Mouse (Mus musculus) liver, embryonic 11.5 days (tissue): ENCODE measurements around the gene Rnf216. TPM values are rescaled to one million over a fixed set of nuclear protein-coding genes. Genes with fewer than 3 reads are reported as not detected.
A peak's percentile ranks its signal among the peaks of the same experiment; 100 is the strongest.

Experiments used
- ATAC-seq: fragments of 200-750 bp; cut with Nextera tagmentation; replicated peaks from 2 replicates; pipeline ENCODE4 v1.8.0; 2017; ENCODE audit warnings: moderate number of reproducible peaks, mild to moderate bottlenecking, moderate TSS enrichment, moderate library complexity; ENCODE audit not compliant: low FRiP score
- DNase-seq: peaks from one replicate; pipeline ENCODE4 v3.0.0-alpha.2; 2017; ENCODE audit warnings: low spot score
- H3K27ac ChIP-seq: fragments of 300-500 bp; sonication (generic); 2 replicates; pipeline ENCODE4 v1.5.1; 2014; ENCODE audit warnings: mild to moderate bottlenecking, low read depth, low read length, control low read depth
- H3K27me3 ChIP-seq: fragments of 300-500 bp; sonication (generic); replicated peaks from 2 replicates; pipeline ENCODE4 v1.6.1; 2014; ENCODE audit warnings: low read length, mixed read lengths; ENCODE audit not compliant: control insufficient read depth, insufficient read depth
- H3K36me3 ChIP-seq: fragments of 300-500 bp; sonication (generic); 2 replicates; pipeline ENCODE4 v1.6.1; 2014; ENCODE audit warnings: mild to moderate bottlenecking, low read length, moderate library complexity, mixed read lengths; ENCODE audit not compliant: control insufficient read depth, insufficient read depth
- H3K4me1 ChIP-seq: fragments of 300-500 bp; sonication (generic); replicated peaks from 2 replicates; pipeline ENCODE4 v1.6.1; 2014; ENCODE audit warnings: low read length, mixed read lengths; ENCODE audit not compliant: control insufficient read depth, insufficient read depth
- H3K4me2 ChIP-seq: fragments of 300-500 bp; sonication (generic); 2 replicates; pipeline ENCODE4 v1.6.1; 2014; ENCODE audit warnings: mild to moderate bottlenecking, control low read depth, moderate library complexity
- H3K4me3 ChIP-seq: fragments of 300-500 bp; sonication (generic); 2 replicates; pipeline ENCODE4 v1.5.1; 2014; ENCODE audit warnings: low read depth, low read length, control low read depth
- H3K9ac ChIP-seq: fragments of 300-500 bp; sonication (generic); 2 replicates; pipeline ENCODE4 v1.6.1; 2014; ENCODE audit warnings: low read depth, low read length, control low read depth
- H3K9me3 ChIP-seq: fragments of 300-500 bp; sonication (generic); 2 replicates; pipeline ENCODE4 v1.6.1; 2016; ENCODE audit warnings: low read length, inconsistent platforms, mixed read lengths; ENCODE audit not compliant: control insufficient read depth
- WGBS: fragments of 180-500 bp; shearing (Covaris S2); extraction: QIAGEN DNeasy Blood & Tissue Kit; methylation state at CpG from one replicate; pipeline ENCODE4 v1.1.7; 2014; 5-methylcytosine and 5-hydroxymethylcytosine counted together
- polyA plus RNA-seq: library from polyadenylated mRNA; unstranded; fragments of >200 nt; fragmentation: Nextera tagmentation; extraction: Ambion mirVana; gene quantifications from 2 replicates; pipeline ENCODE4 v1.2.1, GENCODE M21; 2014

The Rnf216 gene
- polyA plus RNA-seq, 1 experiment from 2014 or later = 34.7 TPM

DNA sequence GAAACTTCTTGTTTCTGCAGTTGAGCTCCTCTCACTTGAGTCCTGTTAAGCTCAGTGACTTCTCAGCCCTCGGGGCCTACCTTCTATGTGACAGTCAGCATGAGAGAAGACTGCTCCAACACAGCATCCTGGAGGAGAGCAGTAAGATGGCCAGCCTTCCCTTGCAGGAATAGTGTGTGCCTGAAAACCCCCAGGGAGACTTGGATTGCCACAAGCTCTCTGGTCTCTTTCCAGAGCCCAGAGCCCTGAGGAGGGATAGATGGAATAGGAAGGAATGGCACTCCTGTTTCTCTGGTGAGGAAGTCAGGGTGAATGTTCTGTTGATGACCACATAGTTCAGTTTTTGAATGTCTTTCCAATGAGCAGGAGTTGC lies 63.8 kb downstream of the Rnf216 start:
- H3K27me3 ChIP-seq = no peaks in the 10 kb centered on the region
- no peak for DNase-seq
- ATAC-seq = no peak
- peak overlapping the region; percentile 30; the same call in 1 of the 2 replicates for H3K27ac ChIP-seq
- no peak overlapping the region for H3K4me2 ChIP-seq
- peaks cover 3% of the 10 kb centered on the region; the same call in 1 of the 2 replicates for H3K36me3 ChIP-seq
- H3K9me3 ChIP-seq = no peaks in the 10 kb centered on the region
- peaks cover 55% of the 10 kb centered on the region for H3K4me1 ChIP-seq
- no peak overlapping the region for H3K4me3 ChIP-seq
- WGBS = 57% methylated on average over 1 of the region's 1 CpGs
- H3K9ac ChIP-seq = 0 out of 2 replicates have a peak overlapping the region, but pooled peaks have one; percentile 7

DNA sequence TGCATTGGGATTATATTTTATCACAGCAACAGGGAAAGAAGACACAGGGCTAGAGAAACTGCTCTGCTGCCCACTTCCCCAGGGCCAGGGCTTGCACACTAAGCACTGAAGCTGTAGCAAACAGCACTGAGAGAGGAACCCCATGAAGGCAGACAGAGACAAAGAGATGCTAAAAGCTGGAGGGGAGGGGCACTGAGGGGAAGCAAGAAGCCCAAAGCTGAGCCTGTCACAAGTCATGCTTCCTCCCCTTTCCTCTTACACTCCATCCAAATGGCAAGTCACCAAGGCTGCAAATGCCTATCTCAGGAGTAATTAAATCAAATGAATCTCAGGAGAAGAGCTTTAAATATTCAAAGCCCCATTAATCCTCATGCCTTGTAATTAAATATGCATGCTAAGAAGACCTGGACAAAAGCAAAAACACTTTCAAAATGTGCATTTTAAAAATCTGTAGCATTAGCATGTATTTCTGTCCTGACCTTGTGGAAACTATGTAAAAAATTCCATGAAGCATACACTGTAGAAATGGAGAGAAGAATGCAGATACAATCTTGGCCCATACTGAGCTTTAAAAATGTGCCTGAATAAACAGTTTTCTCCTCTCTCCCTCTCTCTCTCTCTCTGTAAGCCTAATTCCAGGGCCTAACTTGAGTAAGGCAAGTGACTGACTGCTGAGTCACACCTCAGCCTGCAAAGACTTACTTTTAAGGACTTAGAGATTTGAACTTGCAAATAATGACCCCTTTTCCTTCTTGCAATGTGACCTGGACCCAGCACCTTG lies 64.4 kb downstream of the Rnf216 start:
- H3K36me3 ChIP-seq = peaks cover 3% of the 10 kb centered on the region; the same call in 1 of the 2 replicates
- peak overlapping the region; percentile 30; the same call in 1 of the 2 replicates for H3K27ac ChIP-seq
- no peak overlapping the region for H3K4me2 ChIP-seq
- ATAC-seq (no peak), DNase-seq (no peak)
- no peak overlapping the region for H3K4me3 ChIP-seq
- no peaks in the 10 kb centered on the region for H3K9me3 ChIP-seq
- H3K9ac ChIP-seq = 0 out of 2 replicates have a peak overlapping the region, but pooled peaks have one; percentile 7
- H3K27me3 ChIP-seq = no peaks in the 10 kb centered on the region
- H3K4me1 ChIP-seq = peaks cover 49% of the 10 kb centered on the region

DNA sequence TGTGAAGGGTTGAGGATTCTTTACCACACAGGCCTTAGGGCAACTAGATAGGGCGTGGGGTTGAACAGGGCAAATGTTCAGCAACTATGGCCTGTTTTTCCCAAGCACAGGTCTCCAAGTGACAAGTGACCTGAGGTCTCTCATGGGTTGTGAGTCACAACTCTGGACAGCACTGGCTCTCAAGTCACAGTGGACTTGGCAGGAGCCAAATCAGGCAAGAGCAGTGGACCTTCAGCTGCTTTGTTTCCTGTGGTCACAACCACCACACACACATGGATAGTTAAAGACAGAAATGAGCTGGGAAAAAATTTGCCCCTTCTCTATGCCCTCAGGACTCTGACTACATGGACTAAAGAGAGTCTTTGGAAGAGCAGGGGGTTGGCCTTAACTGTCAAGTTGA lies 65.2 kb downstream of the Rnf216 start:
- no peaks in the 10 kb centered on the region for H3K9me3 ChIP-seq
- ATAC-seq (no peak), DNase-seq (no peak)
- WGBS = 85% methylated on average over 1 of the region's 1 CpGs
- H3K4me2 ChIP-seq = no peak overlapping the region
- H3K27me3 ChIP-seq = no peaks in the 10 kb centered on the region
- no peak overlapping the region for H3K4me3 ChIP-seq
- no peak overlapping the region for H3K27ac ChIP-seq
- no peak overlapping the region for H3K9ac ChIP-seq
- H3K4me1 ChIP-seq = peaks cover 42% of the 10 kb centered on the region
- H3K36me3 ChIP-seq = peaks cover 11% of the 10 kb centered on the region

DNA sequence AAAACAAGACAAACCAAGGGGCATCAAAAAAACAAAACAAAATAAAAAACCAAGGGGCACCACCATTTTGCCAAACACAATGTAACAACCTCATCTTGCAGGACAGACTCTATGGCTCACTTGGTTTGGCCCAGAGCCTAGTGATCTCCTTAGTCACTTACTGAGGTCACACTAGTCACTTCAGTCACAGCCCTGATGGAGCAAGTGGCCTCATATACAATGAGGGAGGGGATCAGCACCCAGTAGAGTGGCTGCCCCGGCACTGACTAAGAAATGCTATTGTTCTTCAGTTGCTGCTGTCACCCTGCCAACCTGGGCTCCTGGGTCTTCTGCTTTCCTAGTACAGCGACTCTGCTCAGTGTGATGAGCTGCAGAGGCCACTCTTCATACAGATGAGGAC lies 68.9 kb downstream of the Rnf216 start:
- no peak for ATAC-seq
- no peak for DNase-seq
- H3K36me3 ChIP-seq = peaks cover 12% of the 10 kb centered on the region
- no peaks in the 10 kb centered on the region for H3K27me3 ChIP-seq
- no peak overlapping the region for H3K4me3 ChIP-seq
- H3K9ac ChIP-seq = no peak overlapping the region
- no peak overlapping the region for H3K27ac ChIP-seq
- peaks cover 19% of the 10 kb centered on the region for H3K4me1 ChIP-seq
- H3K9me3 ChIP-seq = no peaks in the 10 kb centered on the region
- no peak overlapping the region for H3K4me2 ChIP-seq
- WGBS = 81% methylated on average over 2 of the region's 2 CpGs

DNA sequence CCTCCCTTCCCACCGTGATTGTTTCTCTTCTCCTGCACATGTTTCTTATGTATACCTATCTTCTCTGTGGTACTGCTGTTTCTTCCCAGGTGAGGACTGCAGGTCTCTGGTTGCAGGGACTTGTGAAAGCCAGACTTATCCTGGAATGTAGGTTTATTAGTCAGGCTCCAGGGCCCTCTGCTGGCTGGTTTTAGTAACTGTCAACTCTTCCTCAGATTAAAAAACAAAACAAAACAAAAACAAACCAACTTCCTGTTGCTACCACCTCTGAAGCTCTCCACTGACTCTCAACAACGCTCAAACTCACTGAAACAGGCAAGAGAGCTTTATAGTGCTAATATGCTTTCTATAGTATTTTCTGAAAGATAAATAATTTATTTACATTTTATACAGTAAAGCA lies 69.5 kb downstream of the Rnf216 start:
- Histone ChIP-seq H3K27ac (no peak overlapping the region), H3K9me3 (no peaks in the 10 kb centered on the region), H3K4me3 (no peak overlapping the region), H3K4me1 (peaks cover 19% of the 10 kb centered on the region), H3K27me3 (no peaks in the 10 kb centered on the region), H3K36me3 (peaks cover 18% of the 10 kb centered on the region), H3K9ac (no peak overlapping the region), H3K4me2 (no peak overlapping the region)
- no peak for ATAC-seq
- WGBS = 83% methylated on average over 2 of the region's 2 CpGs
- DNase-seq = no peak

DNA sequence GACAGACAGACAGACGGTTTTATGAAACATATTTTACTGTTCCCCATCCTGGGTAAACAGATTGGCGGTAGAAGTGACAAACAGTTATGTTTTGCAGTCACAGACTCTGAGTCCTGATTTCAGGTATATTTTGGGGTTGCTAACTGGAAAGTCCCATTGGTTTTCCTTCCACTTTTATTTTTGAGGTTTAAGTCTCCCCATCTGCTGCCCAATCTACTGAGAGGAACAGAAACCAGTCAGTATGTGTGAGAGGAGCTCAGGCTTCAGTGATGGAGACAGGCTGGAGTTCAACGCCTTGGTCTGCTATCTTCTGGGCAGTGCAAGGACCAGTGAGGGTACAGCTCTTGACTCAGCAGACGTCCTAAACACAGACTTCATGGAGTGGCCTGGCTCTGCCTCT lies 74.0 kb downstream of the Rnf216 start:
- Histone ChIP-seq H3K4me2 (no peak overlapping the region), H3K27me3 (no peaks in the 10 kb centered on the region), H3K9ac (no peak overlapping the region), H3K9me3 (no peaks in the 10 kb centered on the region), H3K4me3 (no peak overlapping the region), H3K36me3 (peaks cover 16% of the 10 kb centered on the region), H3K27ac (peak overlapping the region; percentile 1; the same call in 1 of the 2 replicates), H3K4me1 (peaks cover 27% of the 10 kb centered on the region)
- no peak for ATAC-seq
- DNase-seq = no peak
- 64% methylated on average over 4 of the region's 4 CpGs for WGBS

DNA sequence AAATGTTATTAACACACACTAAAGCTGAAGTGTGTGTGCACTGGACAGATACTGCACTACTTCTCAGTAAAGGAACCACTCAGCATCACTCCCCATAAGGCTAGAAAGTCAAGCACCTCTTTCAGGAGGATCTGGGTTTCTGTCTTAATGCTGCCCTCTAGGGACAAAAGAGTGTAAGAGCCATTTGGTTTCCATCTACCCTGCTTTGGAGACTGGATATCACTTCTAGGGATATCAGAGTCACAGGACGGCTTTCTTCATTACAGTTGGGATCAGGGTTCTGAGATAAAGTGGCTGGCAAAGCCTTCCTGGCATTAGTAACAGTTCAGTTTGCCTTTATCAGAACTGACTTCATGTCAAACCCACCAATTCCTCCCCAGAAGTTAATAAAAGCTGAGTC lies 75.6 kb downstream of the Rnf216 start:
- DNase-seq (no peak), ATAC-seq (peak; percentile 73)
- Histone ChIP-seq H3K4me2 (no peak overlapping the region), H3K27me3 (no peaks in the 10 kb centered on the region), H3K9ac (no peak overlapping the region), H3K27ac (peak overlapping the region; percentile 56; the same call in 1 of the 2 replicates), H3K4me1 (peaks cover 27% of the 10 kb centered on the region), H3K9me3 (no peaks in the 10 kb centered on the region), H3K4me3 (no peak overlapping the region), H3K36me3 (peaks cover 8% of the 10 kb centered on the region; the same call in 1 of the 2 replicates)
- 13% methylated on average over 1 of the region's 1 CpGs for WGBS

DNA sequence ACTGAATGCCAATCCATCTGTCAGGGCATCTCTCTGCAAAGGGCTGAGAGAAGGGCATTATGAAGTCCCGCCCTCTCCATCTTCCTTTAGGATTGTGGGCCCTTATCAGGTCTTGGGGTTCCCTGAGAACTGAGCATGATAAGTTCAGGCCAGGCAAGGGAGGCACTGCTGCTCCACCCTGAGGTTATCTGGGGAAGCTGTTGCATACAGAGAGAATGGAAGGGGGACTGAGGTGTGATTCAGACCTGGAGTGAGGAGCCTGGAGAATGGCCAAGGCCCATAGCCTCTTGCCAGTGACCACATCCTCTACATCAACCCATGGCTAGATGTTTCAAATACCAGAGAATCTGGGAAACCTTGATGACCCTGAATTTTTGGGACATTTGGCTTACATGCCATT lies 76.7 kb downstream of the Rnf216 start:
- peaks cover 27% of the 10 kb centered on the region for H3K4me1 ChIP-seq
- peak; percentile 66 for ATAC-seq

DNA sequence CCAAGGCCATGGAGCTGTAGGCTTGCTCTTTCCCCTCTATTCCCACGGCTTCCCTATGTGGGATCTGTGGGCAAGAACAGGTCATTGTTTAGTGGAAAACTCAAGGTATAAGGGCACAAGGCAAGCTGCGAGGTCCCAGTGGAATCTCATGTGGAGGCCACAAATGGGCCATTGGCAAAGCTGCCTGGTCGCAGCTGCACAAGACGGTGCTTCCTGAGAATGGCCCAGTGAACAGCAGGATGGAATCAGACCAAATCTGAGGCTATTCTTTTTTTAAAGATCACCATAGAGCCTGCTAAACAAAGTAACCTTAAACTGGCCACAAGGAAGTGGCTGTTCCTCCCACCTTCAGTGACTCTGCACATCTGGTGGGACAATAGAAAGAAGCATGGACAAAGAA lies 77.5 kb downstream of the Rnf216 start:
- Histone ChIP-seq H3K27me3 (no peaks in the 10 kb centered on the region), H3K9ac (no peak overlapping the region), H3K4me3 (no peak overlapping the region), H3K36me3 (peaks cover 8% of the 10 kb centered on the region; the same call in 1 of the 2 replicates), H3K4me2 (no peak overlapping the region), H3K4me1 (peaks cover 27% of the 10 kb centered on the region), H3K27ac (no peak overlapping the region), H3K9me3 (no peaks in the 10 kb centered on the region)
- ATAC-seq (no peak), DNase-seq (no peak)
- 94% methylated on average over 4 of the region's 4 CpGs for WGBS

More for the DNA sequence above, 76.7 kb downstream of the Rnf216 start:
- Histone ChIP-seq H3K4me2 (no peak overlapping the region), H3K9me3 (no peaks in the 10 kb centered on the region), H3K36me3 (peaks cover 8% of the 10 kb centered on the region; the same call in 1 of the 2 replicates), H3K9ac (no peak overlapping the region), H3K27me3 (no peaks in the 10 kb centered on the region), H3K4me3 (no peak overlapping the region), H3K27ac (no peak overlapping the region)
- no peak for DNase-seq
- WGBS = 81% methylated on average over 1 of the region's 1 CpGs
